Mouse (Mus musculus) B cell, adult 2 months (primary cell): ENCODE measurements around the gene Tmem102.

ENCODE experiments used
- DNase-seq, 2 experiments: peaks; one replicate each; pipeline ENCODE4 v3.0.0; 2022

The Tmem102 gene

DNA sequence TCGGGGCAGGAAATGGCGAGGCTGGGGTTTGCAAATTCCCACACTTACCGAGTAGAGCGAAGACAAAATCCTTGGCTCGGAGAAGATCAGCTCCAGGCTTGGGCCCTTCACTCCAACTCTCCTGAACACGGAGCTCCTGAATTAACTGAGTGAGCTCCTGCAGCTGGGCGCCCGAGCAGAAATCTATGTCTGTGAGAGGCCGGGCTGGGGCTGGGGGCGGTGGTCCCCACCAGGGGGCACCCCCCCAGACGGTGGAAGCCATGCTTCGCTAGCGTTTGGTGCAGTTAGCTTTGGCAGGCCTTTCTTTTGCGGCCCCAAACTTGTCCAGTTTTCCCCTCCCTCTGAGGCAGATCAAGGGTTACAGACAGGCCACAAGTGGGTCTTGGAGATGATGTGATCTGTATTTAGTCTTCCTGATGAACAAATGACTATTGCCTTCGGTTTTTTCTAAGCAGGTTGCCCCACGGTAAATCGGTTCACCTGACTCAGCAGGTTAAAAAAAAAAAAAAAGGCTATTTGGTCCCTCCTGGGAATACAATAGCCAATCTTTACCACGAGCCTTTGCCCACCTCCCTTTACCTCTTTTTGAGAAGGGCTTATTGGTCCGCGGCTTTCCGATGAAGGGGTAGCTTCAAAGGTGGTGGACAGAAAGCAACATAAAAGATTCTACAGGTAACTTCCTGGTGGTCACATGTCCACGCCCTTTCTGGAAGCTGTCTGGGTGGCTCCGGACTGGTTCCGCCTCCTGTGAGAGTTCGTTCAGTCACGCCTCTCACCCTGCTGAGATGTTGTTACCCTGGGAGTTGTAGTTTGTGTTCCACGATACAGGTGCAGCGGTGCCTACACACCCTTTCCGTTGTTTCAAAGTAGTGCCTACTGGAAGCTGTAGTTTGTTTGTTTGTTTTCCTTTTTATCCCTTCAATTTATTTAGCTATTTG, at the start of gene Tmem102:
Gene Tmem102 (minus strand): TSS at position 653 of the 938 bp plus-strand sequence.
- no peak for DNase-seq

GRCm38 (mm10) chr11:69854680-69855079, 49.3 kb upstream of the Tmem102 start:
- DNase-seq, result no peak

GRCm38 (mm10) chr11:69853994-69854393, 48.6 kb upstream of the Tmem102 start:
- DNase-seq, result peak in 1 of 2 experiments; percentile 19

GRCm38 (mm10) chr11:69850754-69851153, 45.3 kb upstream of the Tmem102 start:
- peak in 1 of 2 experiments; percentile 31 for DNase-seq

GRCm38 (mm10) chr11:69849884-69850283, 44.5 kb upstream of the Tmem102 start:
- no peak for DNase-seq

DNA sequence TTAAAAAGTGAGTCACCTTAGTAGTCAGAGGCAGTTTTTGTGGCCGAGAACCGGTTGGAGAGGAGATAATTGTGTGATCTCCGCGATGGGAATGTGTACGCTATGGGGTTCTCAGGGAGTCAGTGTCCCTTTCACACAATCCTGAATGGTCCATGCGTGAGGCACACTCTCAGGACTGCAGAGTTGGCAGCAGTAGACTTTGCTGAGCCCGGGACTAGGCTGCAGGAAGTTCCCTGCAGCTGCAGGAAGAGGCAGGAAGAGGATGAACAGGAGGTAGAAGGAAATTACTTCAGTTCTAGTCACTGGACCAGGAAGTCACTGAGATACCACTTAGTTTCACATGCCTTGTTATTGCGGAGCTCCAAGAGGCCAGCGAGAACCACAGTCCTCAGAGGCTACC, 43.7 kb upstream of the Tmem102 start:
- DNase-seq, result no peak

- no peak for DNase-seq
Measured at GRCm38 (mm10) chr11:69848021-69848420, 42.6 kb upstream of the Tmem102 start.

- DNase-seq, result no peak
Measured at GRCm38 (mm10) chr11:69846738-69847688, 41.6 kb upstream of the Tmem102 start.

DNA sequence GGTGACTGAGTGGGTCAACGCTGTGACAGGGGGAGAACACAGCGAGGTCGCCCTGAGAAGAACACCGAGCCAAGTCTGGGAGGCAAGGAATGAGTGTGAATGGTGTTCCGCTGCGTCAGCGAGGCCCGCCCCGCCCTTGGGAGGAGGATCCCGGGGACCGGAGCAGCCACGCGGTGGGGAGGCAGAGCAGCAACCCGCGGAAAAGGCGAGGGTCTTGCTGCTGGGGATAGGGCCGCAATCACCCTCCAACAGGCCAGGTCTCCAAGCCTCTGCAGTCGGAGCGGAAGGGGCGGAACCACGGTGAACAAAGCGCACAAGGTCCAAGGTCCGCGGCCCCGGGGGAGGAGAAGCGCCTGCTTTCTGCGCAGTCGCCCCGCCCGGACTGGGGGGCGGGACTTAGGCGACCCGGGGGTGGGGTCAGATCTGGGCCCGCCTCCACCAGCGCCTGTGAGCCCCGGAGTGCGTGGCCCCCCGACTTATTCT, 40.8 kb upstream of the Tmem102 start, which contains the start of gene Plscr3:
Gene Plscr3 (plus strand): TSS at position 179 of the 483 bp plus-strand sequence.
- DNase-seq, result peak; percentile 93

DNA sequence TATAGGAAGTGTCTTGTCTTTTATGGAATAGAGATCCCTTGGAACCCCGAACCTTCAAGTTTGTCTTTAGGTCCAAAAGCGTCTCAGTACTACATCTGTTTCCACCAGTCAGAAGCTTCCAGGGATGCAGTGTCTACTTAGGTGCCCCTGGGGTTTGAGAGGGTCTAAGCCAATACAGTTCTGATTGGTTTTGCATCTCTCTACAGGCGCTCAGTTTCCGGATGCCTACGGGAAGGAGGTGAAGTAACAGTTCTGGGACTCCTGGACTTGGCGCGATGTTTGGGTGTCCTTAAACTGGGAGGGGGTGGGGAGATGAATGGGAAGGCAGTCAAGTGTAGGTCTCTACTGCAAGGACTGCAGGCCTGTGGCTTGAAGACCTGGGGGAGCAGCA, 33.3 kb upstream of the Tmem102 start:
- no peak for DNase-seq

- peak; percentile 91 to 94 for DNase-seq
Measured at GRCm38 (mm10) chr11:69837952-69838713, 32.7 kb upstream of the Tmem102 start, which contains the start of gene Tmem256. TSS of gene Tmem256 (plus strand) at chr11:69838514.

- no peak for DNase-seq
Measured at GRCm38 (mm10) chr11:69837604-69837951, 32.2 kb upstream of the Tmem102 start, which contains the start of gene Nlgn2. TSS of gene Nlgn2 (minus strand) at chr11:69837784.

- DNase-seq, result no peak
Measured at GRCm38 (mm10) chr11:69836703-69837576, 31.5 kb upstream of the Tmem102 start.

DNA sequence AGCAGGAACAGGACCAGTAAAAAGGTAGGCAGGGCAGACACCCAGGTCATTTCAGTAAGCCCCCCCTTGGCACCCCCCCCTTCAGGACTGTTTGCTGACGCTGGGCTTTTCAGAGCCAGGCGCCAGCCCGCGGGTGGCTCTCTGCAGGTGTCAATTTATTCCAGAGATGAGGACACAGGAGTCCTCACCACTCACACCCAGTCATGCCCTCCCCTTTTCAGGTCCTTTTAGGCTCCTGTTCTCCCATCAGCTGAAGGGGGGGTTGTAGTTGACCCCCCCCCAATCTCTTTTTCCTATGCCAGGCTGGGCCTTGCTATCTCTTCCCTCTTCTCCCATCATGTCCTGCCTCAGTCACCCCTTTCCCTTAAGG, 30.5 kb upstream of the Tmem102 start:
- no peak for DNase-seq

- DNase-seq, result no peak
Measured at GRCm38 (mm10) chr11:69835326-69835965, 30.0 kb upstream of the Tmem102 start.

GRCm38 (mm10) chr11:69834001-69834549, 28.7 kb upstream of the Tmem102 start:
- peak; percentile 57 to 66 for DNase-seq

DNA sequence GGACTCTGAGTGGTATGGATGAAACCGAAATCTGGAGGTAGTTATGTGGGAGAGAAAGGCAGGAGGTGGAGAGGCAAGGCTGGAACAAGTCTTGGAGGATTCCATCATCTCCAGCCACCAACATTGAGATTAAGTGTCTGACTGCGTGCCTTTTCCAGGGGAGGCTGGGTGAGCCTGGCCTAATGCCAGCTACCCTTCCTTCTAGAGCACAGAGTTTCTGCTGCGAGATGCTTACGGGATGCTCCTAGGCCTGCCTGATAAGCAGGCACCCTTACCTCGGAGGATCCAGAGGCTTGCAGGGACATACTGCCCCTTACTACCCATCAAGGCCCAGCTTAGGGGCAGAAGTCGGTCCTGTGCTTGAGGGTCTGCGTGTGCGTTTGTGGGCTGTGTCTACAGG, 28.1 kb upstream of the Tmem102 start:
- DNase-seq, result no peak

DNA sequence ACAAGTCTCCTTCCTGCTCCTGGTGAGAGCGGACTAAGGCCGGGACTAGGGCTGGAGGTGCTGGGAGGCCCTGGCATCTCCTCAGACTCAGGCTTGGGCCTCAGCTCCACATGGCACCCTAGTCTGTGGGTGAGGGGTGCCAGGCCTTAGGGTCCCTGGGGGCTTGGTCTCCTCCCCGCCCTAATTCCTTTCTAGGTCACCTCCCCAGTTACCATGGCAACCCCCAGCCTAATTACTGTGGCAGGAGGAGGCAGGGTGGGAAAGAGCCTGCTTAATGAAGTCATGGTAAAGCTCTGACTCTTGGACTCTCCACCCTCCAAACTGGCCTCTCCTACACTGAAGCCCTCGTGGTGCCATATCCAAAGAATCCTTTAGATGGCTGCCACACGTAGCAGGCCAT, 23.4 kb upstream of the Tmem102 start:
- no peak for DNase-seq

GRCm38 (mm10) chr11:69823456-69823855, 18.0 kb upstream of the Tmem102 start:
- DNase-seq, result no peak

GRCm38 (mm10) chr11:69822080-69822479, 16.7 kb upstream of the Tmem102 start, which contains the start of gene Spem1:
TSS of gene Spem1 (minus strand) at chr11:69822180.
- no peak for DNase-seq
